Mouse (Mus musculus): ENCODE measurements around the gene Gpbar1. TPM values are rescaled to one million over a fixed set of nuclear protein-coding genes. Genes with fewer than 3 reads are reported as not detected.

Gene Gpbar1
- polyA plus RNA-seq, 1 experiment = 0.18 TPM

- TF ChIP-seq POLR2A (IDR thresholded peaks at IDR 0.05; ENCODE audit: borderline replicate concordance, extremely low read depth, low read depth, low read length) = no peak
- no peak for TF ChIP-seq CTCF (IDR thresholded peaks at IDR 0.05; ENCODE audit: insufficient read depth, low read length)
- H3K4me1 ChIP-seq (ENCODE audit: control insufficient read depth, insufficient read depth, low read length) = peaks cover 45% of the 10 kb centered on the region
- DNase-seq = no peak
- 84% methylated on average over 11 of the region's 11 CpGs for WGBS
- no peak overlapping the region for H3K4me3 ChIP-seq (replicated peaks; ENCODE audit: extremely low read depth, low read depth, low read length)
Observed at GRCm38 (mm10) chr1:74292331-74293020, 14.1 kb downstream of the Gpbar1 start.

DNA sequence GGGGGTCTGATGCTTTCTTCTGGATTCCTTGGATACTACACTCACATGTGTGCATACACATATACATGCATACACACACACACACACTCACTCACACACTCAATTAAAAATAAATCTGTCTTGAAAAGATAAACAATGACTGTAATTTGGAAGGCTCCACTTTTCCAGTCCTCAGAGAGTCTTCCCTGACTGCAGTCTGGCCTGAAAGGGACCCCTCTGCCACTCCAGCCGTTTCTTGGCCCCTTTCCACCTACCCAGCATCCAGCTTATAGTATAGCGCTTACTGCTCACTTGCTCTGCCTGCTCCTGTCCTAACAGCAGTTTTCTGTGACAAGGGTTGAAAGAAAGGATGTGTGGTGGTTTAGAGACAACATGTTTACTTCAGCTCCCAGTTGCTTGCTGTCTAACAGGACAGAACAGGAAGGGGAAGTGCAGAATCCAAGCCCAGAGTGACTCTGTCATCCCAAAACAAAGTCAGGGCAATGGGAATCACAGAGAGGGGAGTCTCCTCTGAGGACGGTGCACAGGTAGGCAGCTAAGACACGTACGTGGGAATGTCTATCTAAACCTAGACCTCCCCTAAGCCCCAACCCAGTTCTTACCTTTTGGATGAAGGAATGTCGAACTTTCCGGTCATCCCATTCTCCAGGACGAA, 15.1 kb downstream of the Gpbar1 start:
- 62% methylated on average over 8 of the region's 8 CpGs for WGBS
- no peak for DNase-seq
- TF ChIP-seq CTCF (IDR thresholded peaks at IDR 0.05; ENCODE audit: insufficient read depth, low read length) (no peak), POLR2A (IDR thresholded peaks at IDR 0.05; ENCODE audit: borderline replicate concordance, extremely low read depth, low read depth, low read length) (no peak)
- Histone ChIP-seq H3K4me1 (ENCODE audit: control insufficient read depth, insufficient read depth, low read length) (peaks cover 55% of the 10 kb centered on the region), H3K4me3 (replicated peaks; ENCODE audit: extremely low read depth, low read depth, low read length) (no peak overlapping the region)

DNA sequence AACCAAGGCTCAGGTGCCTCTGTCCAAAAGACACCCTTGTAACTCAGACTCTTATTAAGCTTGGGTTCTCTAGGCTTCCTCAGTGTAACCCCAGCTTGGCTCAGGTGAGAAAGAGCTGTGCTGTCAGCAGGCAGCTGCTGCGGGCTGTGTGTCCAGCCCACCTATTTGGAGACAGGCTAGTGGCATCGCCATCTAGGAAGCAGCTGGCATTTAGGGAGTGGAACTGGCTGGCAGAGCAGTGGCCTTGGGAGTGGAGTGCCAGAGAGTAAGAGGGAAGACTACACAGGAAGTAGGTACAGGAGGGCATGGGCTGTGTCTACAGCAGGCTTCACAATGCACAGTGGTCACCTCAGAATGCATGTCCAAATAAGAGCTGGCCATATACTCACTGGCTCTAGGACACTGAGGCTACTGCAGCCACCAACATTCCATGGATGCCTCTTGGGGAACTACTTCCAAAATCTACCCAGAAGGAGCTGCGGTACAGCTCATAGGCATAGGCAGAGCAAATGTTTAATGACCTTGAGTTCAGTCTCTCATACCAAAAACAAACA, 15.8 kb downstream of the Gpbar1 start:
- no peak for TF ChIP-seq CTCF (IDR thresholded peaks at IDR 0.05; ENCODE audit: insufficient read depth, low read length)
- TF ChIP-seq POLR2A (IDR thresholded peaks at IDR 0.05; ENCODE audit: borderline replicate concordance, extremely low read depth, low read depth, low read length) = no peak
- H3K4me1 ChIP-seq (ENCODE audit: control insufficient read depth, insufficient read depth, low read length) = peaks cover 58% of the 10 kb centered on the region
- DNase-seq = no peak
- WGBS = 57% methylated on average over 3 of the region's 3 CpGs
- H3K4me3 ChIP-seq (replicated peaks; ENCODE audit: extremely low read depth, low read depth, low read length) = no peak overlapping the region

DNA sequence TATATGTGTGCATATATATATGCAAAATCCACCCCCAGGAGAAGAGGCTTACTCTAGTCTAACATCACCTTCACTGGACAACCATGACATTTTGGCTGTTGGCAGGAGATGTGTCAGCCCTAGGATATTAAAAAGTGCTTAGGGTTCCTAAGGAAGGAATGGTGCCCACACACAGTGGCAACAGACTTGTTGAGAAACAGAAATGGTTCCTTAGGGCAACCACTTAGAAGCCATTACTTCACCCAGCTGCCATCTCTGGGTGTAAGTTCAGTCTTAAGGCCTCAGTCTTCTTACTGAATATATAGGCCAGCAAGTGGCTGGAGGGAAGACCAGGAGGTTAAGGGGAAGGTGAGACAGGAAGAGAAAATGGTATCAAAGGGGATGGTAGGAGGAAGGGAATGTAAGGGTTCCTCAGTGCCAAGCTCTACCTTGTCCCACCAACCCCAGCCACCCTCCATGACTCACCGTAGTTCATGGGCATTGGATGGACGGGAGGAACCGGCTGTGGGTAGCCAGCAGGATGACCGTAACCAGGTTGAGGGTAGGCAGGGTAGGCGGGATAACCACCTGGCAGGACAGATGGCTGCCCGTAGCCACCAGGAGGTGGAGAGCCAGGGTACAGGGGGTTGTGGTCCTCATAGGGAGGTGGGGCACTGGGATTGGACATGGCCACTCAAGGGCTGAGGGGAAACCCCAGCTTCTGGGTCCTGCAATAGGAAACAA, 16.5 kb downstream of the Gpbar1 start:
- H3K4me1 ChIP-seq (ENCODE audit: control insufficient read depth, insufficient read depth, low read length) = peaks cover 57% of the 10 kb centered on the region
- TF ChIP-seq POLR2A (IDR thresholded peaks at IDR 0.05; ENCODE audit: borderline replicate concordance, extremely low read depth, low read depth, low read length) (no peak), CTCF (IDR thresholded peaks at IDR 0.05; ENCODE audit: insufficient read depth, low read length) (no peak)
- WGBS = 50% methylated on average over 6 of the region's 6 CpGs
- H3K4me3 ChIP-seq (replicated peaks; ENCODE audit: extremely low read depth, low read depth, low read length) = no peak overlapping the region
- no peak for DNase-seq

- WGBS = 6% methylated on average over 9 of the region's 9 CpGs
- H3K4me3 ChIP-seq (replicated peaks; ENCODE audit: extremely low read depth, low read depth, low read length) = peak overlapping the region; percentile 5
- peaks cover 56% of the 10 kb centered on the region for H3K4me1 ChIP-seq (ENCODE audit: control insufficient read depth, insufficient read depth, low read length)
- TF ChIP-seq POLR2A (IDR thresholded peaks at IDR 0.05; ENCODE audit: borderline replicate concordance, extremely low read depth, low read depth, low read length) (peak; percentile 88), CTCF (IDR thresholded peaks at IDR 0.05; ENCODE audit: insufficient read depth, low read length) (no peak)
- peak; percentile 92 for DNase-seq
Observed at GRCm38 (mm10) chr1:74295456-74296171, 17.3 kb downstream of the Gpbar1 start.

DNA sequence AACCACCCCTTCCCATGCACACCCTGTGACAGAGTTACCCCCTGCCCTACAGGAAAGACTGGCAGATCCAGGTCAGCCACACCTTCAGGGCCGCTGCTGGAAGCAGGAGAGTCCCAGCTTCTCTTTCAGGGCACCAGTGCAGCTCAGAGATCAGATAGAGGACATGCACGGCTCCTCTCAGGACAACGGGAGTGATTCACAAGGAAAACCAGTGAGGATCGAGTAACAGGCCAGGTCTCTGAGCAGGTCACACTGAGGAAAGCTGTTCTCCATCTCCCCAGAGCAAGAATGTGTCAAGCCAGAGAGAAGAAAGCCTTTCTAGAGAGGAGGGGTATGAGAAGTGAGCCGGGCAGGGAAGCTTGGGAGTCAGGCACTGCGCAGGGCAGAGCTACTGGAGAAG, 18.1 kb downstream of the Gpbar1 start:
- H3K4me3 ChIP-seq (replicated peaks; ENCODE audit: extremely low read depth, low read depth, low read length) = no peak overlapping the region
- DNase-seq = peak; percentile 54
- TF ChIP-seq POLR2A (IDR thresholded peaks at IDR 0.05; ENCODE audit: borderline replicate concordance, extremely low read depth, low read depth, low read length) (no peak), CTCF (IDR thresholded peaks at IDR 0.05; ENCODE audit: insufficient read depth, low read length) (no peak)
- WGBS = 12% methylated on average over 6 of the region's 6 CpGs
- H3K4me1 ChIP-seq (ENCODE audit: control insufficient read depth, insufficient read depth, low read length) = peaks cover 63% of the 10 kb centered on the region

- peak; percentile 54 for DNase-seq
- TF ChIP-seq CTCF (IDR thresholded peaks at IDR 0.05; ENCODE audit: insufficient read depth, low read length) = no peak
- no peak for TF ChIP-seq POLR2A (IDR thresholded peaks at IDR 0.05; ENCODE audit: borderline replicate concordance, extremely low read depth, low read depth, low read length)
- H3K4me1 ChIP-seq (ENCODE audit: control insufficient read depth, insufficient read depth, low read length) = peaks cover 71% of the 10 kb centered on the region
Observed at GRCm38 (mm10) chr1:74297269-74297668, 18.9 kb downstream of the Gpbar1 start.

GRCm38 (mm10) chr1:74298157-74298750, 19.9 kb downstream of the Gpbar1 start:
- no peak for DNase-seq
- TF ChIP-seq POLR2A (IDR thresholded peaks at IDR 0.05; ENCODE audit: borderline replicate concordance, extremely low read depth, low read depth, low read length) (no peak), CTCF (IDR thresholded peaks at IDR 0.05; ENCODE audit: insufficient read depth, low read length) (no peak)
- no peak overlapping the region for H3K4me3 ChIP-seq (replicated peaks; ENCODE audit: extremely low read depth, low read depth, low read length)
- WGBS = 50% methylated on average over 5 of the region's 5 CpGs
- H3K4me1 ChIP-seq (ENCODE audit: control insufficient read depth, insufficient read depth, low read length) = peaks cover 77% of the 10 kb centered on the region

More at GRCm38 (mm10) chr1:74297269-74297668, 18.9 kb downstream of the Gpbar1 start:
- no peak overlapping the region for H3K4me3 ChIP-seq (replicated peaks; ENCODE audit: extremely low read depth, low read depth, low read length)
- WGBS = 22% methylated on average over 3 of the region's 3 CpGs
